Mouse (Mus musculus): ENCODE measurements around the gene Pigk. TPM values are rescaled to one million over a fixed set of nuclear protein-coding genes. Genes with fewer than 3 reads are reported as not detected.
"Not testable (repeated sequence)": the region's sequence is repeated elsewhere in the genome, so short reads cannot be mapped to it uniquely, and the experiment has no call there.

Gene Pigk
- polyA plus RNA-seq, 1 experiment from 2014 or later, result 37.5 TPM

DNA sequence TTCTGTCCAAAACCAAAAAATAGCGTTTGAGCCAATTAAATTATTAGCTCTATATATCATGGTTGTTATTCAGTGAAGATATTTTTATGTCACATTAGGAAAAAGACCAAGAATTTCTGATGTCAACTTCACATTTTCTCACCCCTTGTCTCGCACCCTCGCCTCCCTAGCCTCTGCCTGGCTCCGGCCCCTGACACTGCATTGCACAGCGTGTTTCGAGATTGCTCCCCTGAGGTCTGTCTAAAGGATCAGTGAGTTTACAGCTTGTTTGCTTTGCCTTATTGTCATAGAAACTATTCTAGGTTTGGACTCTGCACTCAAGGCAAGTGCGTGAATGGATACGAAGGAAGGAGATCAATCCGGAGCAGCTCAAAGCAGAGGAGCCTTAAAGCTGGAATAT is 24.8 kb upstream of the Pigk start:
- no peak overlapping the region for H3K9ac ChIP-seq (ENCODE audit: low read depth, low read length)
- H3K4me2 ChIP-seq, result no peak overlapping the region
- H3K27ac ChIP-seq (ENCODE audit: low read depth, low read length), result no peak overlapping the region
- no peak overlapping the region for H3K4me3 ChIP-seq (ENCODE audit: low read depth, low read length)
- H3K27me3 ChIP-seq (ENCODE audit: control insufficient read depth, insufficient read depth, low read length), result no peaks in the 10 kb centered on the region
- H3K9me3 ChIP-seq (replicated peaks; ENCODE audit: control insufficient read depth, low read length), result no peaks in the 10 kb centered on the region
- H3K36me3 ChIP-seq (ENCODE audit: control insufficient read depth, insufficient read depth, low read length), result no peaks in the 10 kb centered on the region
- H3K4me1 ChIP-seq (ENCODE audit: control insufficient read depth, insufficient read depth, low read length), result no peaks in the 10 kb centered on the region
- WGBS (ENCODE audit: insufficient replicate concordance), result 76% methylated on average over 9 of the region's 9 CpGs
- ATAC-seq (replicated peaks; ENCODE audit: insufficient number of reproducible peaks, low FRiP score, low TSS enrichment), result no peak

DNA sequence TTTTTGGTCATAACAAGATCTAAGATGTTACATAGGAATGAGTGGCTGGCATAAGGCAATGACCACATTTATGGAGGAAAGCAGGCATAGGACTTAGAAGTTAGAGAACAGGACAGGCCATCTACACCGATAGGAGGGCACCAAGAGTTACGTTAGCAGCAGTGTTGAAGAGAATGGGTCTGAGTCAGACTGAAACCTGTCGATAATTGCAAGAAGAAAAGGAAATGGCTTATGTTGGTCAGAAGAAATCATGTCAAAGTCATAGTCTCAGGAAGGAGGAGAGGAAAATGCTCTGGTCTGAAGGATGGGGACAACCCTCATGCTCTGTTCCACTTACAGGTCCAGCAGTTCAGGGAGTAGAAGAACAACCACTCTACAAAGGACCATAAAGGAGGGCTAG is 18.9 kb upstream of the Pigk start:
- 87% methylated on average over 3 of the region's 3 CpGs for WGBS (ENCODE audit: insufficient replicate concordance)
- Histone ChIP-seq H3K27ac (ENCODE audit: low read depth, low read length) (no peak overlapping the region), H3K36me3 (ENCODE audit: control insufficient read depth, insufficient read depth, low read length) (no peaks in the 10 kb centered on the region), H3K9ac (ENCODE audit: low read depth, low read length) (no peak overlapping the region), H3K4me1 (ENCODE audit: control insufficient read depth, insufficient read depth, low read length) (no peaks in the 10 kb centered on the region), H3K27me3 (ENCODE audit: control insufficient read depth, insufficient read depth, low read length) (no peaks in the 10 kb centered on the region), H3K4me3 (ENCODE audit: low read depth, low read length) (no peak overlapping the region), H3K4me2 (no peak overlapping the region), H3K9me3 (replicated peaks; ENCODE audit: control insufficient read depth, low read length) (no peaks in the 10 kb centered on the region)
- no peak for ATAC-seq (replicated peaks; ENCODE audit: insufficient number of reproducible peaks, low FRiP score, low TSS enrichment)

DNA sequence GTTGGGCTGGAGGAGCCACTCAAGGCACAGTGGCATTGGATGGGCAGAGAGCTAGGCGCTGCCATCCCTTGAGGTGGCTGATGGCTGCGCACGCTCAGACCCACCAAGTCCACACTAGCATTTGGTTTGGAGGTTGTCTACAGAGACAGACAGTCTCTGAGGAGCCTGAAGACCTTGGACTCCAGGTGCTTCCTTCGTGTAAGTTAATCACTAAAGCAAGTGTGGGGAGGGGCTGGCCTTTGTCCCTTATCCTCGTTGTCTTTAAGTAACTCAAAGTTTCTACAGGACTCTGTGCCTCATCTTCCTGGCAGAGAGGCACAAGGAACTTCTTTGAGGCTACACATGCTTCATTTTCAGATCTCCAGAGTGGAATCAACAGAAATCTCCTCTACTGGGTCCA is 15.9 kb upstream of the Pigk start:
- ATAC-seq (replicated peaks; ENCODE audit: insufficient number of reproducible peaks, low FRiP score, low TSS enrichment), result no peak
- Histone ChIP-seq H3K36me3 (ENCODE audit: control insufficient read depth, insufficient read depth, low read length) (no peaks in the 10 kb centered on the region), H3K4me1 (ENCODE audit: control insufficient read depth, insufficient read depth, low read length) (no peaks in the 10 kb centered on the region), H3K4me3 (ENCODE audit: low read depth, low read length) (no peak overlapping the region), H3K27me3 (ENCODE audit: control insufficient read depth, insufficient read depth, low read length) (no peaks in the 10 kb centered on the region), H3K27ac (ENCODE audit: low read depth, low read length) (no peak overlapping the region), H3K9me3 (replicated peaks; ENCODE audit: control insufficient read depth, low read length) (no peaks in the 10 kb centered on the region), H3K4me2 (no peak overlapping the region), H3K9ac (ENCODE audit: low read depth, low read length) (no peak overlapping the region)
- WGBS (ENCODE audit: insufficient replicate concordance), result 76% methylated on average over 5 of the region's 5 CpGs

DNA sequence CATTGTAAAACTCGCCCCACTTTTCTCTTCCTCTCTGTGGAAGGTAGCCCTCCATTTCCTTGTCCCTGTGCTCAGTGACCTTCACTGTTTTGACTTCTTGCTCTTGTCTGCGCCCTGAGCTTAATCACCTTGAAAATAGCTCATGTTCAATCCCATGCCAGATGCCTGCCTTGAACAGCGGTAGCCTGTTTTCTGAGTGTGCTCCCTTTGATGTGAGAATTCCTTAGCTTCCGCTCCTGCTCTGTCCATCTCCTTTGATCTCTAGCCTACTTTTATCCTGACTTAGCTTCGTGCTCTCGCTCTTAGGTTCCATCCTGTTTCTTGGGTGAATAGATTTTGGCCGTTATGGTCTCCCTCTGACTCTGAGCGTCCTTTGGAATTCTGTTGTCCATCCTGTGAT is 14.6 kb upstream of the Pigk start:
- no peak for ATAC-seq (replicated peaks; ENCODE audit: insufficient number of reproducible peaks, low FRiP score, low TSS enrichment)
- no peaks in the 10 kb centered on the region for H3K4me1 ChIP-seq (ENCODE audit: control insufficient read depth, insufficient read depth, low read length)
- no peaks in the 10 kb centered on the region for H3K36me3 ChIP-seq (ENCODE audit: control insufficient read depth, insufficient read depth, low read length)
- no peaks in the 10 kb centered on the region for H3K9me3 ChIP-seq (replicated peaks; ENCODE audit: control insufficient read depth, low read length)
- H3K27ac ChIP-seq (ENCODE audit: low read depth, low read length), result no peak overlapping the region
- H3K9ac ChIP-seq (ENCODE audit: low read depth, low read length), result no peak overlapping the region
- H3K4me2 ChIP-seq, result no peak overlapping the region
- H3K4me3 ChIP-seq (ENCODE audit: low read depth, low read length), result no peak overlapping the region
- no peaks in the 10 kb centered on the region for H3K27me3 ChIP-seq (ENCODE audit: control insufficient read depth, insufficient read depth, low read length)
- 51% methylated on average over 8 of the region's 8 CpGs for WGBS (ENCODE audit: insufficient replicate concordance)

DNA sequence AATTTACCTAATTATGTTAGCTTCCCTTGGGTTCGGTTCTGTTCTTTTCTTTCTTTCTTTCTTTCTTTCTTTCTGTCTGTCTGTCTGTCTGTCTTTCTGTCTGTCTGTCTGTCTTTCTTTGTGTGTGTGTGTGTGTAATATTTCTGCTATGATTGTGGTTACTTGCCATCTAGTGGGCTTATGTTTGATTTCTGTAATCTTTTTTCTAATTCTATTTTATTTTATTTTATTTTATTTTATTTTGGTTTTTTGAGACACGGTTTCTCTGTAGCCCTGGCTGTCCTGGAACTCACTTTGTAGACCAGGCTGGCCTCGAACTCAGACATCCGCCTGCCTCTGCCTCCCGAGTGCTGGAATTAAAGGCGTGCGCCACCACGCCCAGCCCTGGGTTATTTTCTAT is 12.4 kb upstream of the Pigk start:
- WGBS (ENCODE audit: insufficient replicate concordance), result 87% methylated on average over 8 of the region's 8 CpGs
- not testable (repeated sequence) for H3K4me3 ChIP-seq (ENCODE audit: low read depth, low read length); H3K9me3 ChIP-seq (replicated peaks; ENCODE audit: control insufficient read depth, low read length); H3K36me3 ChIP-seq (ENCODE audit: control insufficient read depth, insufficient read depth, low read length); H3K4me2 ChIP-seq; H3K4me1 ChIP-seq (ENCODE audit: control insufficient read depth, insufficient read depth, low read length); ATAC-seq (replicated peaks; ENCODE audit: insufficient number of reproducible peaks, low FRiP score, low TSS enrichment); H3K27ac ChIP-seq (ENCODE audit: low read depth, low read length); H3K9ac ChIP-seq (ENCODE audit: low read depth, low read length); H3K27me3 ChIP-seq (ENCODE audit: control insufficient read depth, insufficient read depth, low read length)

DNA sequence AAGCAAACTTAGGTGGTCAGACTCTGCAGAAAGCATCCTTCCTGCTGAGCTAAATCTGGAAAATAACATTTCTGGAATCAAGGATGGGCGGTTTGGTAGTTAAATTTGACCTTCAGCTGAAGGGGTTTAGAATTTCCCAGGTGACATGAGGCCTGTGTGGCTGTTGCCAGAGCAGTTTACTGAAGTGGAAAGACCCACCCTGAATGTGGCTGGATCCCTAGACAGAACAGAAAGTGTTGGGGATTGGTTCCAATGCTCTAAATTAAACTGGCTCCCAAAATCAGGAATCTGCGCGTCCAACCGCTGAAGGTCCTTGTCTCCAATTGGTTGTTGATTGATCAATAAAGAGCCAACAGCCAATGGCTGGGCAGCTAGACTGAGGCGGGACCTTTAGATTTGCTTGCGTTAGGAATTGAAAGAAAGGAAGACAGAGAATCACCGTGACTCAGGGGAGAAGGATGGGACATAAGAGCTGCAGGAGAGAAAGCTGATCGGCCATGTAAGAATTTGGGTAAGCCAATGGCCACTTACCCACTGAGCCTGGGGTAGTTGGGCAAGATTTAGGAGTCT is 11.5 kb upstream of the Pigk start:
- no peaks in the 10 kb centered on the region for H3K4me1 ChIP-seq (ENCODE audit: control insufficient read depth, insufficient read depth, low read length)
- H3K36me3 ChIP-seq (ENCODE audit: control insufficient read depth, insufficient read depth, low read length), result no peaks in the 10 kb centered on the region
- no peak overlapping the region for H3K4me3 ChIP-seq (ENCODE audit: low read depth, low read length)
- WGBS (ENCODE audit: insufficient replicate concordance), result 49% methylated on average over 8 of the region's 8 CpGs
- no peaks in the 10 kb centered on the region for H3K27me3 ChIP-seq (ENCODE audit: control insufficient read depth, insufficient read depth, low read length)
- H3K4me2 ChIP-seq, result peak overlapping the region; percentile 34; the same call in 1 of the 2 replicates
- no peaks in the 10 kb centered on the region for H3K9me3 ChIP-seq (replicated peaks; ENCODE audit: control insufficient read depth, low read length)
- H3K9ac ChIP-seq (ENCODE audit: low read depth, low read length), result no peak overlapping the region
- ATAC-seq (replicated peaks; ENCODE audit: insufficient number of reproducible peaks, low FRiP score, low TSS enrichment), result no peak
- H3K27ac ChIP-seq (ENCODE audit: low read depth, low read length), result no peak overlapping the region

DNA sequence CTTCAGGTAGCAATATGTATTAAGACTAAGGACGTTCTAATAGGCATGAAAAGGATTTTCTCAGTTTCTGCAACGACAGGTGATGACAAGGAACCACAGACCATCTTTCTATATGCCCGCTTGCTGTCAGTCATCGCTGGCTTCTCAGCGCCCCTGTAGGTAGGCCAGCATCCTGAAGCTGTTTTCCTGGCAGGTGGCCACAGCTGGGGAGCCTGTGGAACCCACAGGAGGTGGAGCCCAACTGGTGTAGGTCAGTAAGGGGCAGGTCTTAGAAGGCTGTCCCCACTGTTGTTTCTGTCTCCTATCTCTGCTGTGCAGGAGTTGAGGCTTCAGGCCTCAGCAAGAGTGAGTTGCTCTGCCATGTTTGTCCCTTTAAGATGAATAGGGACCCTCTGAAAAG is 8.1 kb upstream of the Pigk start:
- H3K36me3 ChIP-seq (ENCODE audit: control insufficient read depth, insufficient read depth, low read length), result no peaks in the 10 kb centered on the region
- no peak overlapping the region for H3K4me2 ChIP-seq
- 65% methylated on average over 5 of the region's 5 CpGs for WGBS (ENCODE audit: insufficient replicate concordance)
- H3K9me3 ChIP-seq (replicated peaks; ENCODE audit: control insufficient read depth, low read length), result no peaks in the 10 kb centered on the region
- ATAC-seq (replicated peaks; ENCODE audit: insufficient number of reproducible peaks, low FRiP score, low TSS enrichment), result no peak
- no peak overlapping the region for H3K27ac ChIP-seq (ENCODE audit: low read depth, low read length)
- no peaks in the 10 kb centered on the region for H3K27me3 ChIP-seq (ENCODE audit: control insufficient read depth, insufficient read depth, low read length)
- no peak overlapping the region for H3K9ac ChIP-seq (ENCODE audit: low read depth, low read length)
- H3K4me3 ChIP-seq (ENCODE audit: low read depth, low read length), result no peak overlapping the region
- H3K4me1 ChIP-seq (ENCODE audit: control insufficient read depth, insufficient read depth, low read length), result no peaks in the 10 kb centered on the region

DNA sequence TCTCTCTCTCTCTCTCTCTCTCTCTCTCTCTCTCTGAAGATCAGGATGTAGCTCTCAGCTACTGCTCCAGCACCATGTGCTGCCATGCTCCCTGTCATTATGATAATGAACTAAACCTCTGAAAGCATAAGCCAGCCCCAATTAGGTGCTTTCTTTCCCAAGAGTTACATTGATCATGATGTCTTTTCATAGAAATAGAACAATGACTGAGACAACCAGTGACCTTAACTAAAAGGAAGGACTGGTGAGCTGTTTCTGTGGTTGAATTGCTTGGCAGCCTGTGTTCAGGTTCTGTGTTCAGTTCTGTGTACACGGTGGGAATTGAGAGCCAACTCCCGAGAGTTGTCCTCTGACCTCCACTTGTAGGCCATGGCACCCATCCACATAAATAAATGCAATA is 7.0 kb upstream of the Pigk start:
- Histone ChIP-seq H3K4me2 (no peak overlapping the region), H3K27ac (ENCODE audit: low read depth, low read length) (no peak overlapping the region), H3K9ac (ENCODE audit: low read depth, low read length) (no peak overlapping the region), H3K9me3 (replicated peaks; ENCODE audit: control insufficient read depth, low read length) (no peaks in the 10 kb centered on the region), H3K36me3 (ENCODE audit: control insufficient read depth, insufficient read depth, low read length) (no peaks in the 10 kb centered on the region), H3K27me3 (ENCODE audit: control insufficient read depth, insufficient read depth, low read length) (no peaks in the 10 kb centered on the region), H3K4me3 (ENCODE audit: low read depth, low read length) (no peak overlapping the region), H3K4me1 (ENCODE audit: control insufficient read depth, insufficient read depth, low read length) (no peaks in the 10 kb centered on the region)
- no peak for ATAC-seq (replicated peaks; ENCODE audit: insufficient number of reproducible peaks, low FRiP score, low TSS enrichment)
- WGBS (ENCODE audit: insufficient replicate concordance), result 85% methylated on average over 2 of the region's 2 CpGs

DNA sequence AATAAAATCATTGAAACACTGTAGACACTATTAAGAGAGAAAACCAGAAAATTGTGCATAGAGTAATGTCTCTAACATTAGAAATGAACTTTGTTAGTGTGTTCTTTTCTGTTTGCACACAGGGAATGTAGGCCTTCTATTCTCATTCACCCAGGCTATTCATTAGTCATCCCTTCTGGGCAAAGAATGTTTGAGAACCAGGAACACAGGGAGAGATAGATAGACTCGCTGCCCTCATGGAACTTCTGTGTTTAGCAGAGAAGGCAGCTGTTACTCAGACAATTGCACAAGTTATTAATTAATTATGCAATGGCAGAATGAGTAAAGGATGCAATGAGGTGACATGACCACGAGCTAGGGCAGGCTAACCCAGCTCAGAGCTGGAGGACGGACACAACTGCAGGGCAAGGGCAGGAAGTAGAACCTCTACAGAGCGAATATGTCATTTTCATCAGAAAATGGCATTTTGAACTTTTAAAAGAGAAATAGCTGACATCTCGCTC is 6.5 kb upstream of the Pigk start:
- Histone ChIP-seq H3K4me1 (ENCODE audit: control insufficient read depth, insufficient read depth, low read length) (no peaks in the 10 kb centered on the region), H3K4me2 (no peak overlapping the region), H3K9me3 (replicated peaks; ENCODE audit: control insufficient read depth, low read length) (no peaks in the 10 kb centered on the region), H3K4me3 (ENCODE audit: low read depth, low read length) (no peak overlapping the region), H3K36me3 (ENCODE audit: control insufficient read depth, insufficient read depth, low read length) (no peaks in the 10 kb centered on the region), H3K9ac (ENCODE audit: low read depth, low read length) (no peak overlapping the region), H3K27me3 (ENCODE audit: control insufficient read depth, insufficient read depth, low read length) (no peaks in the 10 kb centered on the region), H3K27ac (ENCODE audit: low read depth, low read length) (no peak overlapping the region)
- 78% methylated on average over 5 of the region's 5 CpGs for WGBS (ENCODE audit: insufficient replicate concordance)
- ATAC-seq (replicated peaks; ENCODE audit: insufficient number of reproducible peaks, low FRiP score, low TSS enrichment), result no peak

Data from heart, embryonic 11.5 days (tissue).